Mouse (Mus musculus) left cerebral cortex, postnatal 25 days (tissue): Measurements from ENCODE around the gene Ufsp1. TPM values are rescaled to one million over a fixed set of nuclear protein-coding genes. Genes with fewer than 3 reads are reported as not detected.
"Not testable (repeated sequence)": the region's sequence is repeated elsewhere in the genome, so short reads cannot be mapped to it uniquely, and the experiment has no call there.

Experiments used
- DNase-seq, 2 experiments: peaks; one replicate each; pipeline ENCODE4 v3.0.0; 2022; ENCODE audit warnings: low spot score in 2 of 2, mixed read lengths in 1 of 2
- intact Hi-C: fragments of 180-260 bp; cut with DNase I; formaldehyde crosslinking; loops from one replicate; pipeline ENCODE4 v1.15.1; 2025
- total RNA-seq, 2 experiments: library from RNA; stranded (reverse); gene quantifications; 2 replicates each; pipeline ENCODE4 v1.2.3; 2021

Ufsp1 gene
- total RNA-seq = 10 to 100 TPM in 1 of 2 experiments, 1 to 10 TPM in 1; 9.8 to 13.3 TPM

GRCm38 (mm10) chr5:137293839-137294743 lies at the start of gene Ufsp1:
Gene Ufsp1 (plus strand): TSS chr5:137294629.
- intact Hi-C loops = loop anchor here (5.0 kb wide), 1 partner anchor 247 kb away; the partner anchor contains the start of gene Ap1s1
- DNase-seq = peak; percentile 94 to 98

- DNase-seq = no peak
- intact Hi-C loops = no loop called here
Observed at GRCm38 (mm10) chr5:137263897-137264720, 30.3 kb upstream of the Ufsp1 start.

GRCm38 (mm10) chr5:137264787-137265186 lies 29.6 kb upstream of the Ufsp1 start:
- no peak for DNase-seq
- intact Hi-C loops = no loop called here

- intact Hi-C loops = no loop called here
- no peak for DNase-seq
Observed at GRCm38 (mm10) chr5:137268131-137268910, 26.1 kb upstream of the Ufsp1 start.

- intact Hi-C loops = no loop called here
Observed at GRCm38 (mm10) chr5:137277360-137278342, 16.8 kb upstream of the Ufsp1 start.

GRCm38 (mm10) chr5:137284411-137284810 lies 10.0 kb upstream of the Ufsp1 start:
- intact Hi-C loops, DNase-seq: not testable (repeated sequence)

More at GRCm38 (mm10) chr5:137277360-137278342, 16.8 kb upstream of the Ufsp1 start:
- DNase-seq = no peak

GRCm38 (mm10) chr5:137285045-137285444 lies 9.4 kb upstream of the Ufsp1 start:
- DNase-seq = no peak
- intact Hi-C loops = no loop called here

GRCm38 (mm10) chr5:137285986-137286385 lies 8.4 kb upstream of the Ufsp1 start:
- intact Hi-C loops = loop anchor here (1.0 to 2.0 kb wide), 3 partner anchors 21 to 163 kb away; partner anchors contain the start of gene Srrt
- DNase-seq = no peak

GRCm38 (mm10) chr5:137286655-137287031 lies 7.8 kb upstream of the Ufsp1 start:
- intact Hi-C loops = loop anchor here (1.0 to 2.0 kb wide), 3 partner anchors 20 to 164 kb away; partner anchors contain the start of gene Srrt
- peak; percentile 90 to 94 for DNase-seq

- intact Hi-C loops = loop anchor here (2.0 kb wide), 2 partner anchors 20 to 164 kb away; partner anchors contain the start of gene Srrt
Observed at GRCm38 (mm10) chr5:137287032-137287952, 7.1 kb upstream of the Ufsp1 start, which contains the start of gene Ache. Gene Ache (plus strand): TSS chr5:137287519.

GRCm38 (mm10) chr5:137287953-137288743 lies 6.3 kb upstream of the Ufsp1 start:
- intact Hi-C loops = loop anchor here (2.0 kb wide), 3 partner anchors 19 to 255 kb away; partner anchors contain the start of gene Srrt
- DNase-seq = peak; percentile 63 to 65

More at GRCm38 (mm10) chr5:137287032-137287952, 7.1 kb upstream of the Ufsp1 start, which contains the start of gene Ache:
- DNase-seq = peak; percentile 81 to 88

GRCm38 (mm10) chr5:137288999-137289470 lies 5.4 kb upstream of the Ufsp1 start:
- intact Hi-C loops = loop anchor here (2.0 kb wide), 1 partner anchor 256 kb away; no protein-coding TSS in a partner anchor
- peak; percentile 60 to 74 for DNase-seq

GRCm38 (mm10) chr5:137289591-137290365 lies 4.7 kb upstream of the Ufsp1 start:
- intact Hi-C loops = loop anchor here (2.0 to 5.0 kb wide), 2 partner anchors 242 to 257 kb away; partner anchors contain the start of gene Ap1s1
- DNase-seq = no peak

GRCm38 (mm10) chr5:137290677-137291076 lies 3.8 kb upstream of the Ufsp1 start:
- intact Hi-C loops = loop anchor here (5.0 kb wide), 1 partner anchor 243 kb away; the partner anchor contains the start of gene Ap1s1
- no peak for DNase-seq
